Mouse (Mus musculus) kidney, embryonic 14.5 days (tissue): Measurements from ENCODE around the gene Parn. TPM values are rescaled to one million over a fixed set of nuclear protein-coding genes. Genes with fewer than 3 reads are reported as not detected.

Source experiments
- ATAC-seq: fragments of 200-750 bp; cut with Nextera tagmentation; 2 replicates; pipeline ENCODE4 v1.8.0; 2017; ENCODE audit warnings: moderate number of reproducible peaks, mild to moderate bottlenecking, moderate TSS enrichment, moderate library complexity; ENCODE audit not compliant: low FRiP score, low TSS enrichment
- H3K27ac ChIP-seq: fragments of 300-500 bp; sonication (generic); 2 replicates; pipeline ENCODE4 v1.5.1; 2014; ENCODE audit warnings: low read depth, mild to moderate bottlenecking, low read length, moderate library complexity, mixed read lengths
- H3K27me3 ChIP-seq: fragments of 300-500 bp; sonication (generic); 2 replicates; pipeline ENCODE4 v1.6.1; 2014; ENCODE audit warnings: mild to moderate bottlenecking, low read length; ENCODE audit not compliant: control insufficient read depth, insufficient read depth
- H3K36me3 ChIP-seq: fragments of 300-500 bp; sonication (generic); 2 replicates; pipeline ENCODE4 v1.6.1; 2014; ENCODE audit warnings: low read length, mixed read lengths; ENCODE audit not compliant: control insufficient read depth, insufficient read depth
- H3K4me1 ChIP-seq: fragments of 300-500 bp; sonication (generic); 2 replicates; pipeline ENCODE4 v1.6.1; 2014; ENCODE audit warnings: low read length, mixed read lengths; ENCODE audit not compliant: control insufficient read depth, insufficient read depth
- H3K4me2 ChIP-seq: fragments of 300-500 bp; sonication (generic); replicated peaks from 2 replicates; pipeline ENCODE4 v1.6.1; 2014; ENCODE audit warnings: low read depth, mild to moderate bottlenecking, low read length
- H3K4me3 ChIP-seq: fragments of 300-500 bp; sonication (generic); 2 replicates; pipeline ENCODE4 v1.5.1; 2014; ENCODE audit warnings: mild to moderate bottlenecking, low read length
- H3K9ac ChIP-seq: fragments of 300-500 bp; sonication (generic); 2 replicates; pipeline ENCODE4 v1.6.1; 2014; ENCODE audit warnings: low read depth, mild to moderate bottlenecking, low read length, moderate library complexity
- H3K9me3 ChIP-seq: fragments of 300-500 bp; sonication (generic); 2 replicates; pipeline ENCODE4 v1.6.1; 2016; ENCODE audit warnings: low read length; ENCODE audit not compliant: control insufficient read depth
- WGBS: fragments of 180-500 bp; shearing (Covaris S2); extraction: QIAGEN DNeasy Blood & Tissue Kit; methylation state at CpG from one replicate; pipeline ENCODE4 v1.1.7; 2014; 5-methylcytosine and 5-hydroxymethylcytosine counted together
- polyA plus RNA-seq: library from polyadenylated mRNA; unstranded; fragments of >200 nt; fragmentation: Nextera tagmentation; extraction: Ambion mirVana; gene quantifications from 2 replicates; pipeline ENCODE4 v1.2.1, GENCODE M21; 2014

Parn gene
- polyA plus RNA-seq, 1 experiment from 2014 or later: 42.1 TPM

DNA sequence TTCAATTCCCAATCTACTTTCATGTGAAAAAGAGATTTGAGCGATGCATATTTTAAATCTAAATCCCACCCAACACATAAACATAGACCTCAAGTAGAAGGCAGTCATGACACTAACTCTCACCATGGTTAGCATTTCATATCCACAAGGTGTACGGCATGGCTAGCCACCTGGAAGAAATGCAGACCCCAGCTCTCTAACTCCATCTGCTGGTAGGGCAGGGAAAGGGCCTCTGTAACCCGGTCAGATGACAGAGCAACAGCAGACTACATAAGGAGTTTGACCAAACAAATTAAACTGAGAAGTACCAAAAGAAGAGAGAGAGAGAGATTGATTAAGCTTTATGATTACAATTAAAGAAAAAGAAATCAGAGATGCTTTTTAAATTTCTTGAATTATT lies 87.2 kb downstream of the Parn start:
- no peak for ATAC-seq
- Histone ChIP-seq H3K27ac (no peak overlapping the region), H3K36me3 (peaks cover 4% of the 10 kb centered on the region; the same call in 1 of the 2 replicates), H3K4me1 (no peaks in the 10 kb centered on the region), H3K9me3 (no peaks in the 10 kb centered on the region), H3K4me2 (no peak overlapping the region), H3K4me3 (no peak overlapping the region), H3K9ac (no peak overlapping the region), H3K27me3 (no peaks in the 10 kb centered on the region)
- 93% methylated on average over 3 of the region's 3 CpGs for WGBS

DNA sequence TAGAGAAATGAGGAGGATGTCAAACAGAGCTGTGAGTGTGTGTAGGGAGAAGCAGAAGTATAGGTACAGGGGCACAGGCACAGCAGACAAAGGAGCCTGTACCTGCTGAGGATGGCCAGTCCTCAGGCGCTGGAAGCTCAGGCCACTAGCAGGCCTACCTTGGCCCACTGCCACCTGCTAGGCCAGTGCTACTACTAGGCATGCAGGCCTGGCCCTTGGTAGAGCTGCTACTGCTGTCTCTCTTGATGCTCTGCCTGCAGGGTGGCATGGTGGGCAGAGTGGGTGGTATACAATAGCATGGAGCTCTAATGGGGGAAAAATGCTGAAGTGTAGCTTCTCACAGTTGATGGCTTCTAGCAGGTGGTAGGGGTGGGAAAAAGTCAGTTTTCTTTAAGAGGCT lies 88.0 kb downstream of the Parn start:
- Histone ChIP-seq H3K9me3 (no peaks in the 10 kb centered on the region), H3K4me1 (no peaks in the 10 kb centered on the region), H3K27ac (no peak overlapping the region), H3K27me3 (no peaks in the 10 kb centered on the region), H3K4me3 (no peak overlapping the region), H3K4me2 (no peak overlapping the region), H3K36me3 (peaks cover 4% of the 10 kb centered on the region; the same call in 1 of the 2 replicates), H3K9ac (no peak overlapping the region)
- WGBS: 73% methylated on average over 1 of the region's 1 CpGs
- ATAC-seq: no peak

DNA sequence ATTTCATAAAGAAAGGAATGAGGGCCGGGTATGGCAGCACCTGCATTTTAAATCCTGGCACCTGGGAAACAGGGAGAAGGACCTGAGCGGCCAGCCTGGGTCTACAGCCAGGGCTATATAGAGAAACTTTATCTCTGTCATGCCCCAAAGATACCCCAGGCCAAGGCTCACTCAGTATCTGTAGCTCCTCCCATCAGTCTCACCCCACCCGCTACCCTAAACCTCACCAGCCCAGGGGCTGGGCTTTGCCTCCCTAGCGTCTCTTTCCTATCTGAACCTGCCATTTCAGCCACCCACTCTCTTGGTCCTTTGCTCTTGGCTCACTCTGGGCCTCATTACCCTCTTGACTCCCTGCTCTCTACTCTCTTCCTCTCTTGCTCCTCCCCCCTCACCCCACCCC lies 92.7 kb downstream of the Parn start:
- WGBS: 74% methylated on average over 4 of the region's 4 CpGs
- no peak overlapping the region for H3K4me3 ChIP-seq
- H3K36me3 ChIP-seq: no peaks in the 10 kb centered on the region
- no peak overlapping the region for H3K9ac ChIP-seq
- H3K4me1 ChIP-seq: no peaks in the 10 kb centered on the region
- no peaks in the 10 kb centered on the region for H3K27me3 ChIP-seq
- no peak for ATAC-seq
- no peak overlapping the region for H3K4me2 ChIP-seq
- no peaks in the 10 kb centered on the region for H3K9me3 ChIP-seq
- H3K27ac ChIP-seq: no peak overlapping the region

DNA sequence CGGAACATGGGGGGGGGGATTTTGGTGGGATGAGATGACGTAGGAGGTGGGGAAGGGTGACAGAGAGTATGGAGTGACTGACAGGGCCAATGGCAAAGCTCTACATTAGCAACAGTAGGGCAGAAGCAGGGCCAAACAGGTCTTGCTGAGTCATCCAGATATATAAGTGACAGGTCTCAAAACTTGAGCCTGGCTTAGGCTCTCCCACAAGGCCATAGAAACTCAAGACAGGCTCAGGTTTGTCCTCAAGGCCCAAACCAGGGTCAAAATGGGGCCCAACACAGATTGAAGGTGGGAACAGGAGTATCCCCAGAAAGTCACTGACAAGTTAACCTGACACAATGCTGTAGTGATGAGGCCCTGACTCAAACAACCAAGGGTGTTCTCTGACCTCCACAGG lies 99.7 kb downstream of the Parn start:
- H3K4me3 ChIP-seq: no peak overlapping the region
- H3K36me3 ChIP-seq: 0 out of 2 replicates have a peak, but pooled peaks cover 6% of the 10 kb centered on the region
- no peak overlapping the region for H3K27ac ChIP-seq
- H3K27me3 ChIP-seq: no peaks in the 10 kb centered on the region
- H3K9me3 ChIP-seq: no peaks in the 10 kb centered on the region
- no peaks in the 10 kb centered on the region for H3K4me1 ChIP-seq
- WGBS: 88% methylated on average over 2 of the region's 2 CpGs
- no peak overlapping the region for H3K4me2 ChIP-seq
- no peak overlapping the region for H3K9ac ChIP-seq
- no peak for ATAC-seq

DNA sequence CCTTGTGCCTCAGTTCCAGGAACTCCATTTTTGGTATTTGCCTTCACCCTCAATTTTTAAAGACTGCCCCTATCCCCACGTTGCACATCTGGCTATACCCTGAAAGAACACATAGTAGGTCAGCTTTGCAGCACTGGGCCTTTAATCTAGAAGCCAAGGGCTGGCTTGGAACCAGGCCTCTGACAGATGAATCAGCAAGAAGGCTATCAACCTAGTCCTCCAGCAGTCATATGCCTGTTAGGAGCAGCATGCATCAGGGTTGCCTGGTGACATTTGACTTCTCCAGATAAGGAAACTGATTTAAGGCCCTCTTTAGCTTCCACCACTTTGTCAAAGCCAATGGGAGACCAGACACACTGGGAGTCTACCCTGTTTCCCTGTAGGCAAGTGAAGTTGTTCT lies 100.4 kb downstream of the Parn start:
- no peak for ATAC-seq
- H3K27me3 ChIP-seq: no peaks in the 10 kb centered on the region
- H3K4me1 ChIP-seq: no peaks in the 10 kb centered on the region
- no peaks in the 10 kb centered on the region for H3K9me3 ChIP-seq
- WGBS: 77% methylated on average over 1 of the region's 1 CpGs
- H3K27ac ChIP-seq: no peak overlapping the region
- no peak overlapping the region for H3K9ac ChIP-seq
- 0 out of 2 replicates have a peak, but pooled peaks cover 6% of the 10 kb centered on the region for H3K36me3 ChIP-seq
- no peak overlapping the region for H3K4me3 ChIP-seq
- H3K4me2 ChIP-seq: no peak overlapping the region

DNA sequence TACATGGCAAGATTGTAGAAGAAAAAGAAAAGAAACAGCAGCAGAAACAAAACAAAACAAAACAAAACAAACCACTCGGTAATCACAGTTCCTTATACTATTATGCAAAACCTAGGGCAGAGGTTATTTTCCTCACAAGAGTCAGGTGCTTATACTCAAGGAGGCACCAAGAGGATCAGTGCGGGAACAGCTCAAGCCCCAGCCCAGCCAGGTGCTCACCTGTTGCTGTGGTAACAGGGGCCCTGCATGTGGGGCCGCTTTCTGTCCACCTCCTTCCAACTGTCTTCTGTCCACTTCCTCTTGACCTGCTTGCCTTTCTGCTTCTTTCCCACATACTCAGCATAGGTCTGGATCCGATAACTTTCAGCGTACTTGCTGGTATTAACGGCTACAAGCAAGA lies 101.6 kb downstream of the Parn start:
- Histone ChIP-seq H3K27me3 (no peaks in the 10 kb centered on the region), H3K4me1 (no peaks in the 10 kb centered on the region), H3K4me3 (no peak overlapping the region), H3K36me3 (0 out of 2 replicates have a peak, but pooled peaks cover 6% of the 10 kb centered on the region), H3K9me3 (no peaks in the 10 kb centered on the region), H3K4me2 (no peak overlapping the region), H3K9ac (no peak overlapping the region), H3K27ac (no peak overlapping the region)
- 89% methylated on average over 6 of the region's 6 CpGs for WGBS
- no peak for ATAC-seq

DNA sequence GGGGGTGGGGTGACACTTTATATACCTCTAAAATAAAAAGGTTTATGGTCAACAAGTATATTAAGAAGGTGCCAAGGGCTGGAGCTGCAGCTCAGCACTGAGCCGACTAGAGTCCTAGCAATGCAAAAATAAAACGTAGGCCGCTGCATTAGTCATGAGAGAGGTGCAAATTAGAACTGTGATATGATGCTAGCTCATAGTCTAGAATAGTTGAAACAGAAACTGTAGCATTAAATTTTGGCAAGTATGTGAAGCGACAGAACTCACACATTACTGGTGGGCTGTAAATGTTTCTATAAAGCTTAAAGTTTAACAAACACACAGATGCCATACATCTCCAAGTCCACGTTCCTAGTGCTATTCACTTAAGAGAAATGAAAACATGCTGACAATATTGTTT lies 102.7 kb downstream of the Parn start:
- Histone ChIP-seq H3K4me3 (no peak overlapping the region), H3K36me3 (0 out of 2 replicates have a peak, but pooled peaks cover 6% of the 10 kb centered on the region), H3K9me3 (no peaks in the 10 kb centered on the region), H3K4me2 (no peak overlapping the region), H3K27me3 (no peaks in the 10 kb centered on the region), H3K27ac (no peak overlapping the region), H3K4me1 (no peaks in the 10 kb centered on the region), H3K9ac (no peak overlapping the region)
- 86% methylated on average over 5 of the region's 5 CpGs for WGBS
- ATAC-seq: no peak

DNA sequence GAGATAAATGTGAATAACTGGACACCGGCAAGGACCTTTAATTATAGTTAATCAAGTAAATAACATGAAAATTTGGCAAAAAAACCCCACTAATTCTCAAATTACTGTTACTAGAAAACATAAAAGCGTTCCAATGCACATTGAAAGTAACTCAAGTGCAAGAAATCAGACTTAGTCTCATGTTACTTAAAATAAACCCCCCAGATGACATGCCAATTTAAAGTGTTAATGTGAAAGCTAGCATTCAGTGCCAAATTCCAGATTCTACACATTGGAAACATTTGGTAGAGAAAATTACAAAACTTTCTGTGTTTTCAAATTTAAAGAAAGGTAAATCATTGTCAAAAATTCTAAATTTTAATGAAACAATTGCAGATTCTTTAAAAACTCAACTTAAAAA lies 110.2 kb downstream of the Parn start:
- no peaks in the 10 kb centered on the region; the same call in 1 of the 2 replicates for H3K36me3 ChIP-seq
- H3K4me1 ChIP-seq: no peaks in the 10 kb centered on the region
- no peaks in the 10 kb centered on the region for H3K9me3 ChIP-seq
- H3K27me3 ChIP-seq: no peaks in the 10 kb centered on the region
- no peak overlapping the region for H3K4me2 ChIP-seq
- no peak overlapping the region for H3K27ac ChIP-seq
- 72% methylated on average over 2 of the region's 2 CpGs for WGBS
- H3K4me3 ChIP-seq: no peak overlapping the region
- no peak for ATAC-seq
- H3K9ac ChIP-seq: no peak overlapping the region

DNA sequence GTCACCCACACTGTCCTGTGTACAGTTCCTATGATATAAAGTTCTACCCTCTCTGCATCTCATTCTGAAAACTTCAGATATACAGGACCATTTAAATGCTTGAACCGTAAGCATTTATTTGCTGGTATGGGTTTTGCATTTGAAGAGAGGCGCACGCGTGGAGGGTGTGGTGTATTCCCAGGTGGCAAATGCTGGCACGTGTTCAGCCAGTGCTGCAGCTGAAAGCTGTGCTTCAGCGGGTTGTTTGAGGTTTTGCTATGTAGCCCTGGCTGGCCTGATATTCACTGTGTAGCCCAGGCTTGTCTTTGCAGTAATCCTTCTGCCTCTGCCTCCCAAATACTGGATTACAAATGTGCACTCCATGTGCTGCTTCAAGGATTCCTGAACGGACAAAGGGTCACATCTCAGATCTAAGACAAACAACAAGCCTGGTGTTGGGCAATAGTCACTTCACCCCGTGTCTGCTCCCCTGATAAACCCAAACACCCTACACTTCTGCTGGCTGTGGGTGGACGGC lies 111.0 kb downstream of the Parn start:
- Histone ChIP-seq H3K4me2 (no peak overlapping the region), H3K9ac (no peak overlapping the region), H3K27ac (no peak overlapping the region), H3K36me3 (no peaks in the 10 kb centered on the region; the same call in 1 of the 2 replicates), H3K4me1 (no peaks in the 10 kb centered on the region), H3K27me3 (no peaks in the 10 kb centered on the region), H3K4me3 (no peak overlapping the region), H3K9me3 (no peaks in the 10 kb centered on the region)
- 76% methylated on average over 9 of the region's 9 CpGs for WGBS
- no peak for ATAC-seq
